Mouse (Mus musculus): ENCODE measurements around the gene Knstrn. TPM values are rescaled to one million over a fixed set of nuclear protein-coding genes. Genes with fewer than 3 reads are reported as not detected.

Gene Knstrn
- 0.50 TPM for polyA plus RNA-seq (2014; fragmentation: Illumina TruSeq; extraction: RNeasy Lipid Tissue Mini Kit (QIAGEN cat#74804); ENCODE audit: low read depth, low replicate concordance)

GRCm38 (mm10) chr2:118813981-118814836, at the start of gene Knstrn:
TSS of gene Knstrn (plus strand) at chr2:118814003.

GRCm38 (mm10) chr2:118772158-118772874, 41.5 kb upstream of the Knstrn start, which contains the start of gene Phgr1:
TSS of gene Phgr1 (plus strand) at chr2:118772769.

GRCm38 (mm10) chr2:118779504-118780480, 34.0 kb upstream of the Knstrn start, which contains the start of gene Disp2:
TSS of gene Disp2 (plus strand) at chr2:118779719.

GRCm38 (mm10) chr2:118861454-118862339, 47.9 kb downstream of the Knstrn start, which contains the start of gene Ivd:
TSS of gene Ivd (plus strand) at chr2:118861954.

GRCm38 (mm10) chr2:118899981-118900825, 86.4 kb downstream of the Knstrn start, which contains the start of gene Bahd1:
TSS of gene Bahd1 (plus strand) at chr2:118900377.

Other genes with a start within 250 kb of the Knstrn start
- gene Bub1b, start 215.8 kb upstream of the Knstrn start, polyA plus RNA-seq (2014; fragmentation: Illumina TruSeq; extraction: RNeasy Lipid Tissue Mini Kit (QIAGEN cat#74804); ENCODE audit: low read depth, low replicate concordance): not detected
- gene Pak6, start 150.7 kb upstream of the Knstrn start, polyA plus RNA-seq (2014; fragmentation: Illumina TruSeq; extraction: RNeasy Lipid Tissue Mini Kit (QIAGEN cat#74804); ENCODE audit: low read depth, low replicate concordance): not detected
- not detected for gene Ankrd63, start 110.0 kb upstream of the Knstrn start, polyA plus RNA-seq (2014; fragmentation: Illumina TruSeq; extraction: RNeasy Lipid Tissue Mini Kit (QIAGEN cat#74804); ENCODE audit: low read depth, low replicate concordance)
- gene Plcb2, start 85.6 kb upstream of the Knstrn start, polyA plus RNA-seq (2014; fragmentation: Illumina TruSeq; extraction: RNeasy Lipid Tissue Mini Kit (QIAGEN cat#74804); ENCODE audit: low read depth, low replicate concordance): 0.24 TPM
- gene Inafm2, start 68.2 kb upstream of the Knstrn start, polyA plus RNA-seq (2014; fragmentation: Illumina TruSeq; extraction: RNeasy Lipid Tissue Mini Kit (QIAGEN cat#74804); ENCODE audit: low read depth, low replicate concordance): 7.7 TPM
- 0.50 TPM for gene Ccdc9b, start 51.3 kb upstream of the Knstrn start, polyA plus RNA-seq (2014; fragmentation: Illumina TruSeq; extraction: RNeasy Lipid Tissue Mini Kit (QIAGEN cat#74804); ENCODE audit: low read depth, low replicate concordance)
- not detected for gene Phgr1, start 41.2 kb upstream of the Knstrn start, polyA plus RNA-seq (2014; fragmentation: Illumina TruSeq; extraction: RNeasy Lipid Tissue Mini Kit (QIAGEN cat#74804); ENCODE audit: low read depth, low replicate concordance)
- 1.1 TPM for gene Disp2, start 34.3 kb upstream of the Knstrn start, polyA plus RNA-seq (2014; fragmentation: Illumina TruSeq; extraction: RNeasy Lipid Tissue Mini Kit (QIAGEN cat#74804); ENCODE audit: low read depth, low replicate concordance)
- gene Ivd, start 48.0 kb downstream of the Knstrn start, polyA plus RNA-seq (2014; fragmentation: Illumina TruSeq; extraction: RNeasy Lipid Tissue Mini Kit (QIAGEN cat#74804); ENCODE audit: low read depth, low replicate concordance): 81.8 TPM
- gene Bahd1, start 86.4 kb downstream of the Knstrn start, polyA plus RNA-seq (2014; fragmentation: Illumina TruSeq; extraction: RNeasy Lipid Tissue Mini Kit (QIAGEN cat#74804); ENCODE audit: low read depth, low replicate concordance): 1.6 TPM
- gene Chst14, start 112.5 kb downstream of the Knstrn start, polyA plus RNA-seq (2014; fragmentation: Illumina TruSeq; extraction: RNeasy Lipid Tissue Mini Kit (QIAGEN cat#74804); ENCODE audit: low read depth, low replicate concordance): 0.26 TPM
- 4.5 TPM for gene Ccdc32, start 215.4 kb downstream of the Knstrn start, polyA plus RNA-seq (2014; fragmentation: Illumina TruSeq; extraction: RNeasy Lipid Tissue Mini Kit (QIAGEN cat#74804); ENCODE audit: low read depth, low replicate concordance)
- 1.0 TPM for gene Rpusd2, start 220.8 kb downstream of the Knstrn start, polyA plus RNA-seq (2014; fragmentation: Illumina TruSeq; extraction: RNeasy Lipid Tissue Mini Kit (QIAGEN cat#74804); ENCODE audit: low read depth, low replicate concordance)
- 0.08 TPM for gene Knl1, start 233.1 kb downstream of the Knstrn start, polyA plus RNA-seq (2014; fragmentation: Illumina TruSeq; extraction: RNeasy Lipid Tissue Mini Kit (QIAGEN cat#74804); ENCODE audit: low read depth, low replicate concordance)